Mouse (Mus musculus) embryonic facial prominence, embryonic 12.5 days (tissue): Measurements from ENCODE around the gene Dus1l. TPM values are rescaled to one million over a fixed set of nuclear protein-coding genes. Genes with fewer than 3 reads are reported as not detected.

Experiments used
- ATAC-seq: fragments of 200-750 bp; cut with Nextera tagmentation; 2 replicates; pipeline ENCODE4 v1.8.0; 2017; ENCODE audit not compliant: insufficient number of reproducible peaks, insufficient read depth, low FRiP score, low TSS enrichment
- H3K27ac ChIP-seq: fragments of 300-500 bp; sonication (generic); 2 replicates; pipeline ENCODE4 v1.5.1; 2016; ENCODE audit warnings: mild to moderate bottlenecking
- H3K27me3 ChIP-seq: fragments of 300-500 bp; sonication (generic); 2 replicates; pipeline ENCODE4 v1.6.1; 2016; ENCODE audit warnings: mild to moderate bottlenecking, moderate library complexity
- H3K36me3 ChIP-seq: fragments of 300-500 bp; sonication (generic); 2 replicates; pipeline ENCODE4 v1.6.1; 2016; ENCODE audit warnings: mild to moderate bottlenecking
- H3K4me1 ChIP-seq: fragments of 300-500 bp; sonication (generic); 2 replicates; pipeline ENCODE4 v1.6.1; 2016
- H3K4me2 ChIP-seq: fragments of 300-500 bp; sonication (generic); replicated peaks from 2 replicates; pipeline ENCODE4 v1.6.1; 2016; ENCODE audit warnings: mild to moderate bottlenecking, moderate library complexity
- H3K4me3 ChIP-seq: fragments of 300-500 bp; sonication (generic); 2 replicates; pipeline ENCODE4 v1.5.1; 2016; ENCODE audit warnings: mild to moderate bottlenecking
- H3K9ac ChIP-seq: fragments of 300-500 bp; sonication (generic); 2 replicates; pipeline ENCODE4 v1.6.1; 2016; ENCODE audit warnings: mild to moderate bottlenecking, moderate library complexity
- H3K9me3 ChIP-seq: fragments of 300-500 bp; sonication (generic); 2 replicates; pipeline ENCODE4 v1.6.1; 2016; ENCODE audit warnings: mild to moderate bottlenecking, moderate library complexity
- WGBS: fragments of 180-500 bp; shearing (Covaris S2); methylation state at CpG from one replicate; pipeline ENCODE4 v1.1.7; 2016; 5-methylcytosine and 5-hydroxymethylcytosine counted together
- polyA plus RNA-seq: library from polyadenylated mRNA; unstranded; fragments of >200 nt; fragmentation: Nextera tagmentation; extraction: Ambion mirVana; gene quantifications from 2 replicates; pipeline ENCODE4 v1.2.1, GENCODE M21; 2016

Dus1l gene
- polyA plus RNA-seq, 1 experiment from 2014 or later: 66.1 TPM

- H3K27ac ChIP-seq: no peak overlapping the region
- H3K4me3 ChIP-seq: no peak overlapping the region
- H3K4me1 ChIP-seq: no peaks in the 10 kb centered on the region
- no peaks in the 10 kb centered on the region for H3K27me3 ChIP-seq
- no peak overlapping the region for H3K9ac ChIP-seq
- H3K4me2 ChIP-seq: no peak overlapping the region
- ATAC-seq: no peak
- H3K9me3 ChIP-seq: no peaks in the 10 kb centered on the region
- peaks cover 77% of the 10 kb centered on the region for H3K36me3 ChIP-seq
- WGBS: 93% methylated on average over 12 of the region's 12 CpGs
Measured at GRCm38 (mm10) chr11:120808010-120808409, 11.8 kb upstream of the Dus1l start.

GRCm38 (mm10) chr11:120805375-120806298 is 9.4 kb upstream of the Dus1l start:
- H3K4me1 ChIP-seq: no peaks in the 10 kb centered on the region
- no peak overlapping the region for H3K4me2 ChIP-seq
- H3K36me3 ChIP-seq: peaks cover 54% of the 10 kb centered on the region
- H3K27me3 ChIP-seq: no peaks in the 10 kb centered on the region
- WGBS: 87% methylated on average over 7 of the region's 7 CpGs
- H3K4me3 ChIP-seq: no peak overlapping the region
- H3K27ac ChIP-seq: no peak overlapping the region
- no peak for ATAC-seq
- H3K9ac ChIP-seq: no peak overlapping the region
- no peaks in the 10 kb centered on the region for H3K9me3 ChIP-seq

DNA sequence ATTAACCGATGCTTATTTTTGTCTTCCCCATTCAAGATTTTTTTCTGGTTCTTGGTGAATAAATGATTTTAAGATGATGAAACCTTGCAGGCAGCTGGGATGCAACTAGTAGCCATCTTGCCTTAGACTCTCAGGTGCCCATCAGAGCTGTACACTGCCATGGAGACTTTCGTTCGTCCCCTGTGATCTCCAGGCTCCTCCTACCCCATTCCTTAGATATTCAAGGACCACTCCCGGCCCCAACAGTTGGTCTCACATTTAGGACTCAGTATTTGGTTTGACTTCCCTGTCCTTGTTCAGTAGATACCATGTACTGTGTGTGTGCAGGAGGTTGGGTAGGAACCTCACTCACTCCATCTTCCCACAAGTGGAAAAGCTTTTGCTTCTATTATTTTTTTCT is 8.6 kb upstream of the Dus1l start:
- Histone ChIP-seq H3K4me1 (peaks cover 5% of the 10 kb centered on the region; the same call in 1 of the 2 replicates), H3K9me3 (no peaks in the 10 kb centered on the region), H3K27ac (no peak overlapping the region), H3K4me3 (no peak overlapping the region), H3K4me2 (no peak overlapping the region), H3K27me3 (no peaks in the 10 kb centered on the region), H3K36me3 (peaks cover 45% of the 10 kb centered on the region), H3K9ac (no peak overlapping the region)
- no peak for ATAC-seq
- WGBS: 72% methylated on average over 4 of the region's 4 CpGs

GRCm38 (mm10) chr11:120804274-120804673 is 8.1 kb upstream of the Dus1l start:
- Histone ChIP-seq H3K9ac (no peak overlapping the region), H3K4me3 (no peak overlapping the region), H3K27ac (no peak overlapping the region), H3K4me1 (peaks cover 5% of the 10 kb centered on the region; the same call in 1 of the 2 replicates), H3K4me2 (no peak overlapping the region), H3K36me3 (peaks cover 40% of the 10 kb centered on the region), H3K27me3 (no peaks in the 10 kb centered on the region), H3K9me3 (no peaks in the 10 kb centered on the region)
- 79% methylated on average over 7 of the region's 7 CpGs for WGBS
- no peak for ATAC-seq

GRCm38 (mm10) chr11:120800061-120800904 is 4.1 kb upstream of the Dus1l start:
- Histone ChIP-seq H3K4me2 (0 out of 2 replicates have a peak overlapping the region, but pooled peaks have one; percentile 4), H3K36me3 (0 out of 2 replicates have a peak, but pooled peaks cover under 1% of the 10 kb centered on the region), H3K9me3 (no peaks in the 10 kb centered on the region), H3K9ac (no peak overlapping the region), H3K4me1 (peaks cover 8% of the 10 kb centered on the region), H3K27ac (no peak overlapping the region; the same call in 1 of the 2 replicates), H3K27me3 (no peaks in the 10 kb centered on the region), H3K4me3 (no peak overlapping the region)
- 13% methylated on average over 10 of the region's 10 CpGs for WGBS
- 0 out of 2 replicates have a peak, but pooled peaks have one; percentile 49 for ATAC-seq

DNA sequence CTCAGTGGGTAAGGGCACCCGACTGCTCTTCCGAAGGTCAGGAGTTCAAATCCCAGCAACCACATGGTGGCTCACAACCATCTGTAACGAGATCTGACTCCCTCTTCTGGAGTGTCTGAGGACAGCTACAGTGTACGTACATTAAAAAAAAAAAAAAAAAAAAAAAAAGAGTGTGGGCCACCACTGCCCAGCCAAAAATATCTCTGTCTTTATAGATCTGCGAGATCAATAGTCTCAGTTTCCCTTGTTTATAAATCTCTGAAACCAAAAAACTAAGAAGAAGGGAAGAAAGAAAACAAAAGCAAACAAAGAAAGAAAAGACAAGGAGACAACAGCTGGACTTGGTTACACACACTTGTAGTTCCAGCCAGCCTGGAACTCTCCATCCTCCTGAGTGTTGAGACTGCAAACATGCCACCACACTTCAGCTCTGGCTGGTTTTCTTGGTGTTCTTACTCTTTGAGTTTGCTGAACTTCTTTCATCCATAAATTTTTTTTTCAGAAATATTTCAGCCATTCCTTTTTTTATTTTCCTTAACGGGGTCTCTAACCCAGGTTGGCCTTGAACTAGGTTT is 3.2 kb upstream of the Dus1l start:
- no peak for ATAC-seq
- no peaks in the 10 kb centered on the region for H3K9me3 ChIP-seq
- no peak overlapping the region for H3K4me2 ChIP-seq
- no peak overlapping the region; the same call in 1 of the 2 replicates for H3K27ac ChIP-seq
- H3K27me3 ChIP-seq: no peaks in the 10 kb centered on the region
- H3K9ac ChIP-seq: no peak overlapping the region
- H3K4me3 ChIP-seq: no peak overlapping the region
- peaks cover 16% of the 10 kb centered on the region for H3K4me1 ChIP-seq
- WGBS: 67% methylated on average over 6 of the region's 6 CpGs
- H3K36me3 ChIP-seq: peaks cover under 1% of the 10 kb centered on the region; the same call in 1 of the 2 replicates

DNA sequence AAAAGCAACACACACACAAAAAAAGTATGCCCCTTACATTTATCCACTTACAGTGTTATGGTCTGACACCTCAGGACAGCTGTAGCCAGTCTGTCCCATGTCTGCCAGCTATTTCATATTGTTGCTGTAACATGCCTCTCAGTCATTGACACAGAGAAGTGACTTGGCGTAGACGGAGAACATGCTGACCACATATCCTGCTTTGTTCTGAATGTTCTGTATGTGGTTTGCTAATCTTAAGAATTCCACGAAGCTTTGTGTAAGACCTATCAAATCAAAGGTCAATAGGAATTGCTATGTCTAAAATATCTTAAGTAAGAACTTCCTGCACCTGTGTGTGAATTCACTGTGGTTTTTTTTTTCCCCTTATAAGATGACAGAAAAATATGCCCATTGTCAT is 2.0 kb upstream of the Dus1l start:
- WGBS: 92% methylated on average over 3 of the region's 3 CpGs
- H3K27me3 ChIP-seq: no peaks in the 10 kb centered on the region
- H3K4me1 ChIP-seq: peaks cover 16% of the 10 kb centered on the region
- peaks cover 12% of the 10 kb centered on the region for H3K36me3 ChIP-seq
- no peak overlapping the region for H3K9ac ChIP-seq
- no peak for ATAC-seq
- H3K27ac ChIP-seq: no peak overlapping the region
- no peak overlapping the region for H3K4me3 ChIP-seq
- H3K9me3 ChIP-seq: no peaks in the 10 kb centered on the region
- H3K4me2 ChIP-seq: no peak overlapping the region

- H3K27ac ChIP-seq: peak overlapping the region; percentile 66
- peak overlapping the region; percentile 99 for H3K4me3 ChIP-seq
- WGBS: 32% methylated on average over 8 of the region's 8 CpGs
- peak overlapping the region; percentile 37 for H3K4me2 ChIP-seq
- ATAC-seq: no peak
- no peak overlapping the region; the same call in 1 of the 2 replicates for H3K9ac ChIP-seq
- H3K4me1 ChIP-seq: peaks cover 16% of the 10 kb centered on the region
- H3K36me3 ChIP-seq: peaks cover 29% of the 10 kb centered on the region
- no peaks in the 10 kb centered on the region for H3K27me3 ChIP-seq
- H3K9me3 ChIP-seq: no peaks in the 10 kb centered on the region
Measured at GRCm38 (mm10) chr11:120796614-120796946, 377 bp upstream of the Dus1l start.

GRCm38 (mm10) chr11:120792652-120793051 is 3.6 kb downstream of the Dus1l start:
- WGBS: 92% methylated on average over 9 of the region's 9 CpGs
- no peak for ATAC-seq
- H3K4me3 ChIP-seq: no peak overlapping the region
- no peak overlapping the region for H3K27ac ChIP-seq
- no peaks in the 10 kb centered on the region for H3K9me3 ChIP-seq
- H3K36me3 ChIP-seq: peaks cover 63% of the 10 kb centered on the region
- no peak overlapping the region for H3K9ac ChIP-seq
- H3K4me2 ChIP-seq: no peak overlapping the region
- peaks cover 12% of the 10 kb centered on the region for H3K4me1 ChIP-seq
- H3K27me3 ChIP-seq: no peaks in the 10 kb centered on the region

GRCm38 (mm10) chr11:120789810-120790209 is 6.4 kb downstream of the Dus1l start:
- 82% methylated on average over 3 of the region's 3 CpGs for WGBS
- Histone ChIP-seq H3K9me3 (no peaks in the 10 kb centered on the region), H3K4me2 (no peak overlapping the region), H3K9ac (no peak overlapping the region), H3K4me1 (peaks cover 10% of the 10 kb centered on the region), H3K27ac (no peak overlapping the region), H3K27me3 (no peaks in the 10 kb centered on the region), H3K4me3 (no peak overlapping the region), H3K36me3 (peaks cover 76% of the 10 kb centered on the region)
- ATAC-seq: no peak

DNA sequence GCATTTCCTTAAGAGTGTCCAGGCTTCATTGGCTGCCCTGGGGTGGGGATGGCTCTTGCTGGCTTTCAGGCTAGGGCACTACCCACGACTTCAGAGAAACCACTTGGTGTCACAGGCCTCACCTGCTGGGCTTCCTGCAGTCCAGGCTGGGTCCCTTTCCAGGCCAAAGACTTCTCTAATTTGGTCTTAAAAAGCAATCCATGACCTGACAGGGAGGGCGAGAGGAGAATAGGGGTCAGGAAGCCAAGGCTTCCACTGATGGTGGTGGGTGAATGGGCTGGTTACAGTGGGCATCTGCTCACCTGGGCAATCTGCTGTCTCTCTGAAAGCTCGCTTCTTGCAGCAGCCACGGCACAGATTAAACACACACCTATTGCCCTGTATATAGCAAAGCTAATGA is 6.8 kb downstream of the Dus1l start:
- no peak overlapping the region; the same call in 1 of the 2 replicates for H3K9ac ChIP-seq
- peaks cover 7% of the 10 kb centered on the region for H3K4me1 ChIP-seq
- no peak overlapping the region for H3K4me2 ChIP-seq
- ATAC-seq: no peak
- no peak overlapping the region for H3K4me3 ChIP-seq
- no peaks in the 10 kb centered on the region for H3K9me3 ChIP-seq
- WGBS: 82% methylated on average over 4 of the region's 4 CpGs
- no peaks in the 10 kb centered on the region for H3K27me3 ChIP-seq
- H3K36me3 ChIP-seq: peaks cover 75% of the 10 kb centered on the region
- H3K27ac ChIP-seq: no peak overlapping the region
